Mouse (Mus musculus) MEL (cell line): ENCODE results near the gene Slc16a12. TPM values are rescaled to one million over a fixed set of nuclear protein-coding genes. Genes with fewer than 3 reads are reported as not detected.

Experiments used
- DNase-seq: peaks from one replicate; pipeline ENCODE4 v3.0.0; 2011; ENCODE audit warnings: low read depth, low spot score
- H3K27ac ChIP-seq: 2 replicates; pipeline ENCODE4 v1.5.1; 2012; ENCODE audit warnings: low read depth, mild to moderate bottlenecking, control low read depth, low read length, moderate library complexity; ENCODE audit not compliant: control insufficient read depth
- H3K27me3 ChIP-seq, 2 experiments: fragments of 150-350 bp in 1 of 2; sonication (generic) in 1 of 2; 2 replicates each; pipeline ENCODE4 v1.6.1; 2012; ENCODE audit warnings: low read length in 2 of 2, mild to moderate bottlenecking in 2 of 2, improper control_type of control experiment in 1 of 2, moderate library complexity in 1 of 2; ENCODE audit not compliant: insufficient read depth in 2 of 2, control insufficient read depth in 1 of 2
- H3K36me3 ChIP-seq, 2 experiments: 2 replicates each; pipeline ENCODE4 v1.6.1; 2012 to 2014; ENCODE audit warnings: low read length in 2 of 2, improper control_type of control experiment in 1 of 2, inconsistent platforms in 1 of 2, mild to moderate bottlenecking in 1 of 2; ENCODE audit not compliant: insufficient read depth in 2 of 2, control insufficient read depth in 1 of 2
- H3K4me1 ChIP-seq, 2 experiments: fragments of 150-350 bp in 1 of 2; sonication (generic) in 1 of 2; 2 replicates each; pipeline ENCODE4 v1.6.1; 2012; ENCODE audit warnings: low read length in 2 of 2, improper control_type of control experiment in 1 of 2, mild to moderate bottlenecking in 1 of 2; ENCODE audit not compliant: insufficient read depth in 2 of 2, control insufficient read depth in 1 of 2
- H3K4me3 ChIP-seq, 2 experiments: fragments of 150-350 bp in 1 of 2; sonication (generic) in 1 of 2; 2 replicates each; pipeline ENCODE4 v1.5.1; 2012; ENCODE audit warnings: low read depth in 2 of 2, low read length in 2 of 2, mild to moderate bottlenecking in 2 of 2, moderate library complexity in 2 of 2, control low read depth in 1 of 2, improper control_type of control experiment in 1 of 2; ENCODE audit not compliant: control insufficient read depth in 1 of 2, insufficient read depth in 1 of 2
- H3K79me2 ChIP-seq: 2 replicates; pipeline ENCODE4 v1.6.1; 2012; ENCODE audit warnings: mild to moderate bottlenecking, low read length, moderate library complexity; ENCODE audit not compliant: control insufficient read depth, poor library complexity, insufficient read depth
- H3K9ac ChIP-seq: 2 replicates; pipeline ENCODE4 v1.6.1; 2012; ENCODE audit warnings: low read depth, mild to moderate bottlenecking, control low read depth, low read length, moderate library complexity; ENCODE audit not compliant: control insufficient read depth, poor library complexity, severe bottlenecking
- H3K9me3 ChIP-seq: fragments of 150-350 bp; sonication (generic); replicated peaks from 2 replicates; pipeline ENCODE4 v1.6.1; 2012; ENCODE audit warnings: mild to moderate bottlenecking, low read length, improper control_type of control experiment, moderate library complexity; ENCODE audit not compliant: insufficient read depth
- CHD1 ChIP-seq: IDR thresholded peaks from 2 replicates; pipeline ENCODE4 v1.6.1; 2012; ENCODE audit warnings: low read depth, mild to moderate bottlenecking, inconsistent platforms, low read length, improper control_type of control experiment
- ELF1 ChIP-seq: IDR thresholded peaks from 2 replicates; pipeline ENCODE4 v1.6.1; 2014; ENCODE audit warnings: low read depth, mild to moderate bottlenecking, inconsistent platforms, low read length, improper control_type of control experiment, moderate library complexity
- EP300 ChIP-seq, 2 experiments: IDR thresholded peaks; 2 replicates each; pipeline ENCODE4 v1.6.1; 2011; ENCODE audit warnings: improper control_type of control experiment in 2 of 2, low read length in 2 of 2, low read depth in 1 of 2, mild to moderate bottlenecking in 1 of 2
- ETS1 ChIP-seq: IDR thresholded peaks from 2 replicates; pipeline ENCODE4 v1.6.1; 2012; ENCODE audit warnings: low read depth, mild to moderate bottlenecking, inconsistent platforms, low read length, improper control_type of control experiment, moderate library complexity
- GABPA ChIP-seq: IDR thresholded peaks from 2 replicates; pipeline ENCODE4 v1.6.1; 2012; ENCODE audit warnings: low read depth, mild to moderate bottlenecking, inconsistent platforms, low read length, improper control_type of control experiment, moderate library complexity
- HCFC1 ChIP-seq: IDR thresholded peaks from 2 replicates; pipeline ENCODE4 v1.6.1; 2012; ENCODE audit warnings: low read depth, mild to moderate bottlenecking, inconsistent platforms, low read length, improper control_type of control experiment, moderate library complexity
- MAX ChIP-seq: IDR thresholded peaks from 2 replicates; pipeline ENCODE4 v1.6.1; 2011; ENCODE audit warnings: low read length, improper control_type of control experiment
- MEF2A ChIP-seq: IDR thresholded peaks from 2 replicates; pipeline ENCODE4 v1.6.1; 2014; ENCODE audit warnings: low read depth, mild to moderate bottlenecking, inconsistent platforms, low read length, improper control_type of control experiment; ENCODE audit not compliant: poor library complexity, insufficient replicate concordance, severe bottlenecking; ENCODE audit errors: extremely low read depth
- MXI1 ChIP-seq: IDR thresholded peaks from 2 replicates; pipeline ENCODE4 v1.6.1; 2011; ENCODE audit warnings: mild to moderate bottlenecking, low read depth, low read length, improper control_type of control experiment
- MYB ChIP-seq: IDR thresholded peaks from 2 replicates; pipeline ENCODE4 v1.6.1; 2011; ENCODE audit warnings: mild to moderate bottlenecking, low read depth, low read length, improper control_type of control experiment
- MYC ChIP-seq: IDR thresholded peaks from 2 replicates; pipeline ENCODE4 v1.6.1; 2011; ENCODE audit warnings: low read depth, mild to moderate bottlenecking, low read length, improper control_type of control experiment, moderate library complexity
- NRF1 ChIP-seq: IDR thresholded peaks from 2 replicates; pipeline ENCODE4 v1.6.1; 2014; ENCODE audit warnings: low read depth, mild to moderate bottlenecking, inconsistent platforms, low read length, improper control_type of control experiment, moderate library complexity; ENCODE audit not compliant: poor library complexity, insufficient read depth, severe bottlenecking
- POLR2AphosphoS2 ChIP-seq: IDR thresholded peaks from 2 replicates; pipeline ENCODE4 v1.6.1; 2011; ENCODE audit warnings: low read length, improper control_type of control experiment
- POLR2AphosphoS5 ChIP-seq: IDR thresholded peaks from 2 replicates; pipeline ENCODE4 v1.6.1; 2012; ENCODE audit warnings: low read depth, borderline replicate concordance, mild to moderate bottlenecking, inconsistent platforms, low read length, moderate library complexity, mixed read lengths
- SMC3 ChIP-seq: IDR thresholded peaks from 2 replicates; pipeline ENCODE4 v1.6.1; 2011; ENCODE audit warnings: low read depth, low read length, improper control_type of control experiment
- ZC3H11A ChIP-seq: IDR thresholded peaks from 2 replicates; pipeline ENCODE4 v1.6.1; 2012; ENCODE audit warnings: low read depth, mild to moderate bottlenecking, inconsistent platforms, low read length, improper control_type of control experiment
- ZNF384 ChIP-seq: IDR thresholded peaks from 2 replicates; pipeline ENCODE4 v1.6.1; 2012; ENCODE audit warnings: low read depth, mild to moderate bottlenecking, inconsistent platforms, low read length, improper control_type of control experiment
- polyA plus RNA-seq, 2 experiments: library from polyadenylated mRNA; stranded (reverse) in 1 of 2; unstranded in 1 of 2; fragments of >175 nt in 1 of 2; fragments of >200 nt in 1 of 2; gene quantifications; 2 replicates each; pipeline versions ENCODE4 v1.2.1 to v1.2.4; 2012; ENCODE audit warnings: low replicate concordance in 2 of 2, low read depth in 1 of 2; ENCODE audit not compliant: insufficient read length in 2 of 2, insufficient read depth in 1 of 2, missing spikeins in 1 of 2
- total RNA-seq: library from RNA; depleted of rRNA; stranded (reverse); fragments of 300-350 nt; gene quantifications from 2 replicates; pipeline ENCODE4 v1.2.3, GENCODE M21; 2012

Slc16a12 gene
- total and polyA plus RNA-seq, 3 experiments = 0.06 TPM; not detected in 2

GRCm38 (mm10) chr19:34720130-34720529 is 27.0 kb downstream of the Slc16a12 start:
- no peak for DNase-seq
- H3K9ac ChIP-seq = no peak overlapping the region
- H3K27me3 ChIP-seq = peaks cover 2 to 10% of the 10 kb centered on the region in 2 experiments; a peak in 3 of 4 replicates
- no peaks in the 10 kb centered on the region for H3K79me2 ChIP-seq
- H3K27ac ChIP-seq = no peak overlapping the region
- no peaks in the 10 kb centered on the region for H3K36me3 ChIP-seq
- no peaks in the 10 kb centered on the region for H3K4me1 ChIP-seq
- no peak for TF ChIP-seq POLR2AphosphoS5
- TF ChIP-seq ZC3H11A = no peak
- TF ChIP-seq ELF1 = no peak
- no peak for TF ChIP-seq GABPA
- TF ChIP-seq MYC = no peak
- no peak for TF ChIP-seq CHD1
- TF ChIP-seq ETS1 = no peak
- TF ChIP-seq NRF1 = no peak
- no peak for TF ChIP-seq MYB
- no peaks in the 10 kb centered on the region for H3K9me3 ChIP-seq
- H3K4me3 ChIP-seq = no peak overlapping the region

- Histone ChIP-seq H3K79me2 (no peaks in the 10 kb centered on the region), H3K27ac (no peak overlapping the region), H3K9ac (no peak overlapping the region), H3K4me1 (no peaks in the 10 kb centered on the region), H3K27me3 (peaks cover 2 to 10% of the 10 kb centered on the region in 2 experiments; a peak in 3 of 4 replicates), H3K9me3 (no peaks in the 10 kb centered on the region), H3K4me3 (no peak overlapping the region), H3K36me3 (no peaks in the 10 kb centered on the region)
- no peak for DNase-seq
- no peak for TF ChIP-seq MAX
- TF ChIP-seq SMC3 = no peak
- no peak for TF ChIP-seq EP300 (IDR thresholded peaks at IDR 0.05; ENCODE audit: low read depth in 1 of 2, low read length in 2 of 2)
- TF ChIP-seq ZNF384 = no peak
Observed at GRCm38 (mm10) chr19:34718963-34719362, 28.1 kb downstream of the Slc16a12 start.

GRCm38 (mm10) chr19:34718478-34718877 is 28.6 kb downstream of the Slc16a12 start:
- H3K4me3 ChIP-seq = no peak overlapping the region
- DNase-seq = no peak
- no peak overlapping the region for H3K27ac ChIP-seq
- H3K36me3 ChIP-seq = no peaks in the 10 kb centered on the region
- H3K79me2 ChIP-seq = no peaks in the 10 kb centered on the region
- no peak overlapping the region for H3K9ac ChIP-seq
- TF ChIP-seq MYB (no peak), HCFC1 (no peak), MXI1 (no peak), POLR2AphosphoS5 (no peak), POLR2AphosphoS2 (no peak), MEF2A (no peak)
- peaks cover 2 to 10% of the 10 kb centered on the region in 2 experiments; a peak in 3 of 4 replicates for H3K27me3 ChIP-seq
- H3K9me3 ChIP-seq = no peaks in the 10 kb centered on the region
- no peaks in the 10 kb centered on the region for H3K4me1 ChIP-seq
